Mouse (Mus musculus) effector memory CD4-positive, alpha-beta T cell, adult 7 months (primary cell): ENCODE data around the gene Lamp5. TPM values are rescaled to one million over a fixed set of nuclear protein-coding genes. Genes with fewer than 3 reads are reported as not detected.

Source experiments
- polyA plus RNA-seq: library from polyadenylated mRNA; unstranded; fragments of 100-300 nt; shearing (Covaris generic); gene quantifications from one replicate; pipeline ENCODE4 v1.2.1, GENCODE M21; 2017

Gene Lamp5
- polyA plus RNA-seq = 0.55 TPM

DNA sequence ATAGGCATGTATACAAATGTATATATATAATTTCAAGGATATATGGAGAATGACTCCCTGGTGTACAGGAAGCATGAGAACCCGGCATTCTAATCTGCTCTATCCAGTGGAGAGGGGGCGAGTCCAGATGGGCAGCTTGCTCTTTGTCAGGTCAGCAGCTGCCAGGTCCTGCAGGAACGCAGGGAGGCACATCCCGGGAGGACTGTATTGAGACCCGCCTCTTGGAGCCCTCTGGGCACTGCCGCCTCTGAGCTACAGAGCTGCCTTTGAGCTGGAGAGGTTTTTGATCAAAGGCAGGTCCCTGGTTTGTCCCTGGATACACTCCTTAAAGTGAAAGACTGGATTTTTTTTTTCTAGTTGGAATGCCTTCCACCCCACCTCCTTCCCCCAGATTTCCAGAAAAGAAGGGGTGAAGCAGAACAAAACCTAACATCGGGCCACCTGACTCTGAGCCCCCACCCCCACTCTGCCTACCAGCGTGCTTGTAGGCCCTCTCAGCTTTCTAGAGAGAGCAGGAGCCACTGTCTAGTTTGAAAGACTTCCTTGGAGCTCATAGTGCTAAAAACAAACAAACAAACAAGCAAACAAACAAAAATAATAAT, at the start of gene Lamp5:
Gene Lamp5 (plus strand): TSS at position 552 of the 602 bp plus-strand sequence.

